Mouse (Mus musculus): ENCODE data around the gene Gm49366.
"Not testable (repeated sequence)": the region's sequence is repeated elsewhere in the genome, so short reads cannot be mapped to it uniquely, and the experiment has no call there.

Gene Gm49366

DNA sequence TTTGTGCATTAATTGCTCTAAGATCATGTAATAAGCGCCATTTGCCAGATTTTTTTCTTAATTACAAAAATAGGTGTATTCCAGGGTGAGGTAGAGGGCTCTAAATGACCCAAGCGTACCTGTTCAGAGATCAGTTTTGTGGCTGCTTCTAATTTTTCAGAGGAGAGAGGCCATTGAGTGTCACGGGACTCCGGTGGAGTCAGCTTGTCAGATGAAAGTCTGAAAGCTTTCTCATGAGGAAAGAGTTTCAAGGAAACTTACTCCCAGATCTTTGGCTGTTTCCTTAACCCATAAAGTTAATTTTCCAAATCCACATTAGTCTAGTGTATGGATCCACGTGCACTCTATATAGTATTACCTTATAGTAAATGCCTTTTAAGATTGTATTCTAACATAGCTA lies 55.9 kb downstream of the Gm49366 start:
- not testable (repeated sequence) for DNase-seq

DNA sequence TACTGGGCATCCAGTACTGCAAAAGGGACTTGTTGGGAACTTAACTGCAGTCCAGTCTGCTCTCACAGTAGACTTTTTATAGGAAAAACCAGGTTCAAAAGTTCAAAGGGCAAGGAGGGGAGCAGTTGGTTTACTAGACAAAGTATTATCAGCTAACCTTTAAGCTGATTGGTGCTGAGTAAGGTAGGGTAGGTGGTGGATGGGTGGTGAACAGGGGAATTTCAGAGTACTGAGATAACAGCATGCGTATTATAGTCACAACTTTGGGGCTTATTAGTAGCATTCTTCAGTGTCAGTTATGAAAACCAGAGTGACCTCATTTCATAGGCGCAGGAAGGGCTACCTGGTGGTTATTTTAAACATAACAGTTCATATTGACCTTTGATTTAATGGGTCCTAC lies 60.9 kb downstream of the Gm49366 start:
- no peak for DNase-seq

- no peak for DNase-seq
Observed at GRCm38 (mm10) chr12:84100071-84100470, 61.3 kb downstream of the Gm49366 start.

DNA sequence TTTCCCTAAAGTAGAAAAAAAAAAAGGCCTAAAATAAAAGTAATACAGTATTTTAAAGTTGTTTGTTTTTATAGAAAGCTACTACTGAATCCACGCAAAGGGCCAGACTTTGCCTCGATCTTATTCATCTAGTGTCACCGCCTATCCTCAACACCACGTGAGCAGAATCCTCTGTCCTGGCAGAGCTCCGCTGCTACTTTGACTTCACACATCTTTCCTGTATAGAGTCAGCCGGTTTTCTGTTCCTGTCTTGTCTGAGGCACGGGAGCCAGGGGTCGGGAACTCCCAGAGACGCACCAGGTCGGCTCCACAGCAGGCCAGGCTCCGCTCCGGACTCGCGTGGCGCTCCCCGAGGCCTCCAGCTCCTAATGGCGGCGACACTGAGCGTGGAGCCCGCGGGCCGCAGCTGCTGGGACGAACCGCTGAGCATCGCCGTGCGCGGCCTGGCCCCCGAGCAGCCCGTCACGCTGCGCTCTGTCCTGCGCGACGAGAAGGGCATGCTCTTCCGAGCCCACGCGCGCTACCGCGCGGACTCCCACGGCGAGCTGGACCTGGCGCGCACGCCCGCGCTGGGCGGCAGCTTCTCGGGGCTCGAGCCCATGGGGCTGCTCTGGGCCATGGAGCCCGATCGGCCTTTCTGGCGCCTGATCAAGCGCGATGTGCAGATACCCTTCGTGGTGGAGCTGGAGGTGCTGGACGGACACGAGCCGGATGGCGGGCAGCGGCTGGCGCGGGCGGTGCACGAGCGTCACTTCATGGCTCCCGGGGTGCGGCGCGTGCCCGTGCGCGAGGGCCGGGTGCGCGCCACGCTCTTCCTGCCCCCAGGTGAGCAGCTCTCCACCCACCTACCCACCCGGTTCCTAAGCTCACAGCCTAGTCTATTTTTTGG lies 62.1 kb downstream of the Gm49366 start, which contains the start of gene Acot6:
TSS of gene Acot6 (plus strand) at position 51 of the 889 bp plus-strand sequence.
- DNase-seq, result peak; percentile 51 to 53

GRCm38 (mm10) chr12:84101493-84101845 lies 62.7 kb downstream of the Gm49366 start:
- no peak for DNase-seq

DNA sequence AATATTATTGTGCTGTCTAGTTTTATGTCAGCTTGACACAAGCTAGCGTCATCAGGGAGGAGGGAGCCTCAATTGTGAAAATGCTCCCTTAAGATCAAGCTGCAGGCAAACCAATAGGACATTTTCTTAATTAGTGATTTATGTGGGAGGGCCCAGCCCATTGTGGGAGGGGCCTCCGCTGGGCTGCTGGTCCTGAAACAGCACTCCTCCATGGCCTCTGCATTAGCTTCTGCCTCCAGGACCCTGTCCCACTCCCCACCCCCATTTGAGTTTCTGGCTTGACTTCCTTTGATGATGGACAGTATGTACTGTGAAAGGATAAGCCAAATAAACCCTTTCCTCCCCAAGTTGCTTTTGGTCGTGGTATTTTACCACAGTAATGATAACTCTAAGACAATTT lies 68.3 kb downstream of the Gm49366 start:
- no peak for DNase-seq

- DNase-seq, result no peak
Observed at GRCm38 (mm10) chr12:84107692-84108091, 69.0 kb downstream of the Gm49366 start.
